Mouse (Mus musculus) inflammation-experienced regulatory T-cells, adult 6 months (primary cell): ENCODE results near the gene Prkcd. TPM values are rescaled to one million over a fixed set of nuclear protein-coding genes. Genes with fewer than 3 reads are reported as not detected.

Source experiments
- ATAC-seq: one replicate; pipeline ENCODE4 v1.8.0; 2017
- polyA plus RNA-seq, 3 experiments: library from polyadenylated mRNA; unstranded; fragments of 100-300 nt; shearing (Covaris generic); gene quantifications; one replicate each; pipeline ENCODE4 v1.2.1; 2017

Gene Prkcd
- polyA plus RNA-seq, 3 experiments from 2014 or later: 23.4 to 30.9 (median 28.3) TPM

DNA sequence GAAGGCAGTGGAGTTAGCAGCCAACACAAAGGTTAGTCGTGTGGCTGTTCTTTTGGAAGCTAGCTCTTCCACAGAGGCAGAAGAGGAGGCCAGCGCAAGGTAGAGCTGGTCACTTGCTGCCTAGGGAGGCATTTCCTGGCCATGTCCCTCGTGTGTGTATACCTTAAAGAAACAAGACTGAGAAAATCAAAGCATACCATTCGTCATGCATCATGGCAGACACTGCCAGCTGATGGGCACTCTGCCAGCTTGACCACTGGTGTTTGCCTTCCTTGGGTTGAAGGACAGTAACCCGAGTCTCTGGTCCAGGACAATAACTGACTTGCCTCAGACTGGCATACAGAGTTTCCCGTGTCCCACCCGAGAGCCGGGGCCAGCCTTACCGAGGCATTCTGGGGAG is 55.7 kb downstream of the Prkcd start:
- no peak for ATAC-seq

DNA sequence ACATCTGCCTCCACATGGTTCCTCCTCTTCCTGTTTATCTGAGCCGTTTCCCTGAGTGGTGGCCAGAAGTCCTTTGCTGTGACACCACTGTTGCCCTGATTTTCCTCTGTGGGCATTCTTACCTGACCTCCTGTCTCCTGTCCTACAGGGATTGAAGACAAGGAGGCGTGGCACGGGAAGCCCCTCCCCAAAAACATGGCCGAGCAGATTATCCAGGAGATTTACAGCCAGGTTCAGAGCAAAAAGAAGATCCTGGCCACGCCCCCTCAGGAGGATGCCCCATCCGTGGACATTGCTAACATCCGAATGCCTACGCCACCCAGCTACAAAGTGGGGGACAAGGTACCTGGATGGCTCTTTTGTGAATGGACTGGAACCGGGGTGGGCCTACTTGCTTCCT is 58.0 kb downstream of the Prkcd start:
- ATAC-seq: no peak

DNA sequence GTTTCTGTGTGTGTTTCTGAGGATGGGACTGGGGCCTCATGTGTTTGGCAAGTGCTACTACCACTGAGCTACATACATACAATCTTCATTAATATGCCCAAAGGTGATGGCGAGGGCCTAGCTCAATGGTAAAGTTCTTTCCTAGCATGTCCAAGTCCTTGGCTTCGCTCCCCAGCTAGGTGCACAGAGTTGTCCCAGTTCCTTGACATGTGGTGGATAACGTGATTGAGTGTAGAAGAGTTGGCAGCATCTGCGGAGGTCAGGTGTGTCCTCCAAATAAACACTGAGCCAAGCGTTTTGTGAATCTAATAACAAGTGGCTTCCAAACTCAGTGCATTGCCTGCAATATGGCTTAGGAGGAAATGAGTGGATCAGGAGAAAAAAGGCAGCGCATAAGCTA is 59.7 kb downstream of the Prkcd start:
- no peak for ATAC-seq

DNA sequence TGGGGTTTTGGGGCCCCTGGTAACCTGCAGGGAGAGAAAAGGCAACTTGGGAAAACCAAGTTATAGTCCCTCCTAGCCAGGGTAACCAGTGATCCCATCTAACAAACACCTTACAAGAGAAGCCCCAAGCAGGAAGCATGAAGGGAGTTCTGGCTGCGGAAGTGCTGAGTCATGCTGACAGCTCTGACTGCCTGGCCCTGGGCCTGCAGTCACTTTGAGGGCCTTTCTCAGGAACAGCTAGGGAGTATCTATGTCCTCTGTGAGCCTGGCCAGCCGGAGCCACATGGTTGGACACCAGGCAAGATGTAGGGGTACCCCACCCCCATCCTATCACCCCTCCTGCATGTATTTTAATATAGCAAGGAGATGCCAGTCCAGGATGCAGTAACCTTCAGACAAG is 61.6 kb downstream of the Prkcd start:
- ATAC-seq: no peak

DNA sequence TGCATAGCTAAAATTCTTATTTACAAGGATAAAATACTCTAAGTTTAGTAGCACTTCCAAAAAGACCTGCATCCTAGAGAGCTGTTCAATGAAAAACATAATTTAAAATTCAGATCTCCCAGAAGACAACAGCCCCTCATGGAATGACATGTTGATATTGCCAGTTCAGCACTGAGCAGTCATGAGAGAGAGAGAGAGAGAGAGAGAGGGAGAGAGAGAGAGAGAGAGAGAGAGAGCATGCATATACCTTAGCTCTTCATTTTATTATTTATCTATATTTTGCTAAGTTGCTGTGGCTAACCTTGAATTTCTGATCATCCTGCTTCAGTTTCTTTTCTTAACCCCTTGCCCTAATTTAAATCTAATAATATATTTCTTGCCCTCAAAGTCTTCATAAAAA is 63.7 kb downstream of the Prkcd start:
- no peak for ATAC-seq

DNA sequence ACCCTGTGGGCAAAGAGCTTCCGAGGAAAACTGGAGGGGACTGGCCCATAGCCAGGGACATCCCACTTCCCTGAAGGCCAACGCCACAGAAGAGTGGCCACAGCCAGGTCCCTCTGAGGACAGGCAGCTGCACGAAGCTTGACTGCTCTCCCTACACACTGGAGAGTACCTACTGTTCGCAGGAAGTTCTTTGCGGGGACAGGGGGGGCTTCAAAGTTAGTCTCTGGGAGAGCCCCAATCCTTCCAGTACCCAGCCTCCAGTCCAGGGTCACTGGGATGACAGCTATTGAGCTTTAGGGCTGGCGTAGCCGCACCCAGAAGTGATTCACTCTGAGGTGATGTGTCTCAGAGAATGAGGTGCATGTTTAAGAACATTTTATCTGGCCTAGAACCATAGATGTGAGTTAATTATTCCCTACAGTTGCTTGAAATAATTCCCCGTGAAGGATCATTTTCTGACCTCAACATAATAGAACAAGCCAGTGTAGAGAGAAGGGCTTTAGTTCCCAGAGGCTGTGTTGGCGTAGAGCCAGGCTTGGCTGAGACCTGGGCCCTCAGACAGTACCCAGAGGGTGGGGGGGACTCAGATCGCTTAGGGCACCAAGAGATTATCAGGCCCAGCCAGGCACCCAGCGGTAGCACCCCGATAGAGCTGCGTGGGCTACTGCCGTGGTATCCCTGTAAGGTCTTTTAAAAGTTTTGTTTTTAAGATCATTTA is 64.4 kb downstream of the Prkcd start:
- ATAC-seq: no peak

DNA sequence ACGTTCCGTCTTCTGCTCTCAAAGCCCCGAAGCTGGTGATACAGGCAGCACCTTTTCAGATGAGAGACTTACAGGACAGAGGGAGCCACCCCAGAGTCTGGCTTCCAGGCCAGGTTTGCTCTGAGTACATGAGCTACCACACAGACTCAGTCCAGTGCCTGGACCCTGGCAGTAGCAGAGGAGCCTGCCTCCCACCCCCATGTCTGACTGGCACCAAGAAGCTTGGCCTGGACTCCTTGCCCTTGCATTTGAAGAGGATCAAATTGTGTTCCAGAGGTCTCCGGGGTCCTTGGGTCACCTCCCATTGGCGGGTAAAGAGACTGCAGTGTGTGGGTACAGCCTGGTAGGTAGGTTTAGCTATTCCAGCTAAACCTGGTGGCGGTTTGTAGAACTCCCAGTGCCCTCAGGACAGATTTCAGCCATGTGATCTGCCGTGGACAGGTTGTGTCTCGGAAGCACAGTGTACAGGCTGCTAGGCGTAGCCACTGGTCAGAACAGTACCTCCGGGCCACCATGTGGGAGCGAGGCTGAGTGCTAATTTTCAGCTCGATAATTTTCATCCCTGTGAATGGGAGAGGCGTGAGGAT is 65.1 kb downstream of the Prkcd start:
- no peak for ATAC-seq

DNA sequence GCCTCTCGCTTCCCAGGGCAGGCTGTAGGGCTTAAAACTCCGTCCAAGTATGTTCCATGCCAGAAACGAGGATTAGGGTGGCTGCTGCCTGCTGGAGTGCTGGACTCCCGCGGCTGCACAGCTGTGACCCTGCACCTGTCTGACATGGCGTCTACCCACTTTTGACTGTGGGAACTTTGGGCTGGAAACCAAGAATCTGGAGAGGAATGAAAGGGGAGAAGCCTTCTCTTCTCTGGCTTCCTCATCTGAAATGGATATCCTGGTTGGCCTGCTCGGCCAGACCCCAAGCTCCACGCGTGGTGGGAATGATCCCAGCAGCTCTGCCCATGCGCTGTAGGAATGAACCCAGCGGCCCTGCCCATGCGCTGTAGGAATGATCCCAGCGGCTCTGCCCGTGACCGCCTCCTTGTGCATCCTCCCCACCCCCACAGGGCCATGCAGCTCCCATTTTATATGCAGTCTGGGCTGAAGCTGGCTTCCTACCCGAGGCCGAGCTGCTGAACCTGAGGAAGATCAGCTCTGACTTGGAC is 66.6 kb downstream of the Prkcd start:
- no peak for ATAC-seq

DNA sequence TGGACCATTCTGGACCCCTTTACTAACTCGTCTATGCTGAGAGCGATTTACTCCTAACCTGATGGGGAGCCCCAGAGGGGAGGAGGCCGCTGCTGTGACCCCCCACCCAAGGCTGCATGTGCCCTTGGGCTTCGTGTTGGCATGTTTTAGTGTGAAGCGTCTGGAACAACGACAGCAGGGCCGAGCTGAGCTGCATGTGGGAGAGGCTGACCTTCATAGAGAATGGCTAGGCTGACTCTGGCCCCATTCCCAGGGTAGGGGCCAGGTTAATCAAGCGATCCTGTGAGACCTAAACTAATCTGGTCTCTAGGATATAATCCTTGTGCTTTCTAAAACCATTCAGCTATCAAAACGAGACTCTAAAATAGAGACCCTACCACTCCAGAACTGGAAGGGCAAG is 68.3 kb downstream of the Prkcd start:
- ATAC-seq: no peak

DNA sequence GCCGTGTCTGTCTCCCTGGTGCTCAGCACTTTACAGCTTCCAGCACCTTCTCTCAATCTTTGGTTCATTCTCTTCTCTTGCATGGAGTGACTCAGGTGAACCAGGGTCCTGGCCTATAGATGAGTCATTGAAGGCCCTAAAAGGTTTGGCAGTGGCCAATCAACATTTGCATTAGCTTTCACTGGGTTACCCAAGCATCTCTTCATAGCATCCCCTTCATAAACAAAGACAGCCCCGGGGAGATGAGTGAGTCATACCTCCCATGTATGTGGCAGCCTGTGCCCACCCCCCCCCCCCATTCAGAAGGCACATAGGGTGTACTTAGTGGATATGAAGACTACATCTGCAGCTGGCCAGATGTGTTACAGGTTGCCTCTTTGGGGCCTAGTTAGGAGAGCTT is 69.4 kb downstream of the Prkcd start:
- ATAC-seq: no peak

DNA sequence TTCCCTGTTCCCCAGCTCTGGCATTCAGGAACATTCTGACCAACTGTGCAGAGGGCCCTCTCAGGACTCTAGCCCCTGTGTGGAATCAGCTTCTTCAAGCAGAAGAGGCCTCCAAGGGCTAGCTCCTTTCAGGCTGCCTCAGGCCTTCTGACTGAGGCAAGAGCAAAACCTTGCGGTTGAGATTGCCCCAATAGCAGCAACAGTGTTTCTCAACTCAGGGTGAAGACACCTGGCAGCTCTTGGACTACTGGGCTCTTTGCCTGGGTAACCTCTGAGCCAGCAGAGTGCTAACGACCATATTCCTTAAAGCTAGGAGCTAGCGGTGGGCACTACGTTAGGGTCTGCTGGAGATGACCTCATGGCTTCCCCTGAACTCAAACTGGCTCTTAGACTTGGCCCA is 72.8 kb downstream of the Prkcd start:
- no peak for ATAC-seq

DNA sequence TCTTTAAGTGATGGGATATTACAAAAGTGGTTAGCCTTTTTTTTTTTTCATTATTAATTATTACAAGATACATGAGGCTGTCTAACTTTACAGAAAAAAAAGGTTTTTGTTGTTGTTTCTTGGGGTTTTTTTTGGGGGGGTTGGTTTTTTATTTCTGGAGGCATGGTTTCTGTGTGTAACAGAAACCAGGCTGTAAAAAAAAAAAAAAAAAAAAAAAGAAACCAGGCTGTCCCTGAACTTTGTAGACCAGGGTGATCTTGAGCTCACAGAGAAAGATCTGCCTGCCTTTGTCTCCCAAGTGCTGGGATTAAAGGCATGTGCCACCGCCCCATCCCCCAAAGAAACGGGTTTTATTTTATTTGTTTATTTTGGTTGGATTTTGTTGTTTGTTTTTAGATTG is 74.0 kb downstream of the Prkcd start:
- no peak for ATAC-seq

DNA sequence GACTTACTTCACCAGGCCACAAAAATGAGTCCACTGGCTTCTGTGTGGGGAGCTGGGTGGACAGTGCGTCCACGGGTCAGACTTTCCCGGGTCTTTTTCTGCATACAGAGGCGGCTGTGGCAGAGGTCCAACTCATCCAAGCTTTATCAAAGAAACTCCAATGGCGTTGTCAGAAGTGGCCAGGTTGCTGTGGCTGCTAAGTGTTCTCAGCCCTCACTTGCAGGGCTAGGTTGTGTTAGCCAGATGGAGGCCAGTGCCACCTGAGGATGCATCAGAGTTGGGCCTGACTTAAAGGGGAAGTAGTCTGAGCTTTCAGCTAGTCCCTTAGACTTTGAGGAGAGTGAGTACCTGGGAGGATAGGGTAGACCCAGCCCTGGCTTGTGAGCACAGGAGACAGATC is 74.5 kb downstream of the Prkcd start:
- ATAC-seq: no peak

DNA sequence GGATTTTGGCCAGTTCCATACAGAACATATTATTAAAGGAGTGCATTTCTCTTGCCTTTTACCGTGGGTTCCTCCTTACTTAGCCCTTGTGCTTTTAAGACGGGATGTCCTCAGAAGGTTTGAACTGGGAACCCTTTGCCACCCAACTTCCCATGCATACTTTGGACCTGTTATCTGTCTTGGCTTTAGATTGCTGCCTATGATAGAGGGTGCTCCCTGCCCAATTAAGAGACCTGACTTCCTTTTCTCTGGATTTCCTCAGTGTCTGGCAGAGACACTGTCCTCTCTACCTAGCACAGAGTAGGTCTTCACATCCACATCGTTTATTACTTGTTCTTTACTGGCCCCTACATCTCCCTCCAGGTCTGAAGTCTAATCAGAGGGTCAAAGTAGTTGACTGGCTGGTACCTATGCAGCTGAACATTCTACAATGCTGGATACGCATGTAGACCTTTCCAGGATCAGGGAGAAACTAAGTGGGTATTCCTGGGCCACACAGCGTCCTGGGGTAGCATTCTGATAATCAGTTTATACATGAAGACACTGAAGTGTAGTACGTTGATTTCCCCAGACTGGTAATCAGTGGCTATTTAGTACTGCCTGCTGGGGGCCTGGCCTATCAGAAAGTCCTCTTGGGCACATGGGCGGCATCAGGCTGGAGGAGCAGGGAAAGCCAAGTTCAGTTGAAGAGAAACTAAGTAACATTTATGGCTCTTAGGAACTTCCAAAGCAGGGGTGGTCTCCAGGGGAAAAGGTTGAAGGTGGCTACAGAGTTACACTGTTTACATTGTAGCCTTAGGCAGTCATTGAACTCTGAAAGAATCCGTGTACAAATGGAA is 75.6 kb downstream of the Prkcd start:
- no peak for ATAC-seq

DNA sequence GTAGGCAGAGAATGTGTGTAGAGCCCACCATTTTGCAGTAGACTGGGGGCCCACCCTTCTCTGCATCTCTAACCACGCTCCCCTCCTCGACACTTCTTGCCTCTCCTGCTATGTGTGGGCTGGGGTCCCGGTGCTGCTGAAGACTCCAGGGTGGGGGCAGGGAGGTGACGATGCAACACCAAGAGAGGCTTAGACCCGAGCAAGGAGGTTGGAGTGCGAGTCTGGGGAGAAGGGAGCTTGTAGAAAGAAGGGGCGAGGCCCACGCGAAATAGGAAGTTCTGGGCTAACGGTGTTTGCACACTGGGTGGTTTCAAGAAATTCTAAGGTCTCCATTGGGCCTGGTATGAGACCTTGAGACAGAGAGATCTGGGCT is 76.2 kb downstream of the Prkcd start:
- no peak for ATAC-seq

DNA sequence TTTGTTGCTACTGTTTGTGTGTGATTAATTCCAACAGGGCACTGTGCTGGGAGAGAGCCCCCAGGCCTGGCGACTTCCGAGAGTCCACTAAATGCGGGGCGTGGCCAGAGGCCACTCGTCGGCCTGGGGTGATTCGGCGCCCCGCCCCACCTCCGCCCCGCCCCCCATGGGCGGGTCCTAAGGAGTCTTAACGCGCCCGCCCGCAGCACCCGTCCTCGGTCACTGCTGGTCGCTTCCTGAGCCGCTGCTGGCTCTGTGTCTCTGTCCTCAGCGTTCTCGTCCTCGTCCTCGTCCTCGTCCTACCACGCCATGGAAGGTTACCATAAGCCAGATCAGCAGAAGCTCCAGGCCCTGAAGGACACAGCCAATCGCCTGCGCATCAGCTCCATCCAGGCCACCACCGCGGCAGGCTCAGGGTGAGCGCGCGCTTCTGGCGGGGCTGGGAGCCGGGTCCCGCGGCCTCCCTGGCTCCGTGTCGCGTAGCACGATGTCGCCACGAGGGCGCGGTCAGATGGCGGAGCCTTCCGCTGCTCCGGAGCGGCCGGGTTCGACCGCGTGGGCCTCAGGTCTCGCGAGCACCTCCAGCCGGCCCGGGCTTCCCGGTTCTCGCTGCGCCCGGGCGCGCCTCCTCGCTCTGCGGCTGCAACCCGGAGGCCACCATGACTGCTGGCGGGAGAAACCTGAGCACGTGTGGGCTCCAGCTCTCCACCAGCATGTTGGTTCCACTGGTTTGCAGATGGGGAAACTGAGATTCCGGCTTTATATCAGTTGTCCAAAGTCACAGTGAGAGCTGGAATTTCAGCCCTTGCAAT is 76.8 kb downstream of the Prkcd start:
- peak; percentile 87 for ATAC-seq

DNA sequence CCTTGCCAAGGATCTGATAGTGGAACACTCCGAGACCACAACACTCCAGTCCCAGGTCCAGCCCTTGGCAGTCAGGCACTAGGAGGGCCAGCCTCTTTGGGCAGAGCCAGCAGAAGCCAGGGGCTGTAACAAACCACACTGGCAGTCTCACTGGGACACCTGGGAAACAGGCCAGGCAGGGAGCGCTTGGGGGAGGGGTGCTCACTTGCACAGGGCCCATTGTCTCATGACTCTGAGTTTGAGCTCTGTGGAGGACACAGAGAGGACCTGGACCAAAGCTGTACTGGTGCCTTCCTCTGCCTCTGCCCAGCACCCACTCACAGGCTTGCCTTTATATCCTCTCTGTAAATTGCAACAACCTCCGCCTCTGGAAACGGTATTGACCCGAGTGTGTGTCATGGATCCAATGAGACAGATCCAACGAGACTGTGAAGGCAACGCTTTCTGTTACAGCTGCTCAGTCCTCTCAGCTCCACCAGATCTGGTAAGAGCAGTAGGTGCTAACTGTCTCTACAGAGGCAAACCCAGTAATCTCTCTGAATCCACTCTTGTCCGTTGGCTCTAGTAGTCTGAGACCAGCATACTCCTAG is 77.8 kb downstream of the Prkcd start, which contains the start of gene Tkt:
Gene Tkt, plus strand, starts transcription at position 229 of the 590 bp plus-strand sequence.
- no peak for ATAC-seq

Other genes starting within 250 kb of the Prkcd start
- 10 to 100 TPM; 29.6 to 54.4 (median 36.3) TPM for gene Dcp1a, start 146.7 kb downstream of the Prkcd start, polyA plus RNA-seq
- gene Cacna1d, start 134.8 kb downstream of the Prkcd start, polyA plus RNA-seq: 1 to 10 TPM; 1.4 to 3.4 (median 2.8) TPM
- 100 to 1,000 TPM; 203 to 235 (median 209) TPM for gene Tkt, start 77.9 kb downstream of the Prkcd start, polyA plus RNA-seq
- 10 to 100 TPM; 10.9 to 17.1 (median 15.5) TPM for gene Rft1, start 28.1 kb upstream of the Prkcd start, polyA plus RNA-seq
- 1 to 10 TPM; 7.1 to 9.9 (median 9.4) TPM for gene Sfmbt1, start 88.6 kb upstream of the Prkcd start, polyA plus RNA-seq
- gene Tmem110, start 199.4 kb upstream of the Prkcd start, polyA plus RNA-seq: 1 to 10 TPM; 6.2 to 7.5 (median 6.6) TPM